Mouse (Mus musculus) lung, postnatal 25 days (tissue): ENCODE data around the gene Was.
"Not testable (repeated sequence)": the region's sequence is repeated elsewhere in the genome, so short reads cannot be mapped to it uniquely, and the experiment has no call there.

Source experiments
- DNase-seq: peaks from one replicate; pipeline ENCODE4 v3.0.0; 2022; ENCODE audit warnings: low spot score

Was gene

GRCm38 (mm10) chrX:8074430-8075014, 15.8 kb downstream of the Was start, which contains the start of gene Suv39h1:
Suv39h1 (minus strand) TSS chrX:8074760.
- peak; percentile 96 for DNase-seq

DNA sequence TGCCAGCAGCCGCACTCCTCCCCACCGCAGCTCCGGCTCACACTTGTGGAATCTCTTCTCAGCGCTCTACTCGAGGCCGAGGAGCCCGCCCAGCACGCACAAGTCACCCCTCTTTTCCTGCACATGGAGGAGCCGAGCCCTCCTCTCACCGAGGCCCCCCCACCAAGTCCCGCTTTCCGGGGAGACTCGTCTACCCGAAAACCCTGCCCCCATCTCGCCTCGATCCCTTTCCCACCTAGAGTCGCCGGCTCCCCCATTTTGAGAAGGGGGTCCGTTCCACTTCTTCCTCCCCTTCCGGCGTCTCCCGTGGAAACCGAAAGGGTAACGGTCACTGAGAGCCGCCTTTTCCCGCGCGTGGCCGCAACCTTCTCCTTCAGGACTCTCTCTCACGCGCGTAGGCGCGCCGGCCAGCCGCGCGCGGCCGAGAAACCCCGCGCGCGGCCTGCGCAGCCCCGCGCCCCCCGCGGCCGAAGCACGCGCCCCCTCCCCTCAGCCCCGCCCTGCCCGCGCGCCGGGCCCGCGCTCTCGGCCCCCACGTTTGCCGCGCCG, 16.3 kb downstream of the Was start:
- DNase-seq = no peak

- no peak for DNase-seq
Measured at GRCm38 (mm10) chrX:8069166-8069565, 21.1 kb downstream of the Was start.

GRCm38 (mm10) chrX:8051044-8051781, 39.1 kb downstream of the Was start:
- not testable (repeated sequence) for DNase-seq

DNA sequence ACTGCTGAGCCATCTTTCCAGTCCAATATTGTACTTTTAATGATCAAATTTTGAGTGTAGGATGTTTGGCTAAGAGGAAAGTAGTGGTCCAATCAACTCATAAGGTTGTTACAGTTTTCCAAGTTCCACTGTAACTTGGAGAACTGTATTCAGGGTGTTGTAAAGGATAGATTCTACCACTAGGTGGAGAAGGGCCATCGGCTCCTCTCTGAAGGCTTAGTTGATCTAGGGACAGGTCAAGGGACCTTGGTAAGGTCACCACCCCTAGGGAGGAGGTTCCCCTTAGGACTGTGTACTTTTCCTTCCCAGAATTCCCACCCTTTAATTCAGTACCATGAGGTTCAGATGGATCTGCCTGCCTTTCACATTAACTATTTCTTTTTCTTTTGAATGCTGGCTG, 57.3 kb downstream of the Was start:
- no peak for DNase-seq
